Mouse (Mus musculus): ENCODE data around the gene Epn3.
A peak's percentile ranks its signal among the peaks of the same experiment; 100 is the strongest.

The Epn3 gene

GRCm38 (mm10) chr11:94498093-94498996 is 1.4 kb downstream of the Epn3 start:
- no peak for DNase-seq (ENCODE audit: low spot score in 2 of 2)

GRCm38 (mm10) chr11:94495415-94495814 is 4.4 kb downstream of the Epn3 start:
- no peak for DNase-seq (ENCODE audit: low spot score in 2 of 2)

- no peak for DNase-seq (ENCODE audit: low spot score in 2 of 2)
Measured at GRCm38 (mm10) chr11:94491749-94492099, 8.1 kb downstream of the Epn3 start.

- no peak for DNase-seq (ENCODE audit: low spot score in 2 of 2)
Measured at GRCm38 (mm10) chr11:94491035-94491748, 8.6 kb downstream of the Epn3 start.

- DNase-seq (ENCODE audit: low spot score in 2 of 2) = no peak
Measured at GRCm38 (mm10) chr11:94489745-94490144, 10.0 kb downstream of the Epn3 start.

- DNase-seq (ENCODE audit: low spot score in 2 of 2) = no peak
Measured at GRCm38 (mm10) chr11:94488767-94489533, 10.8 kb downstream of the Epn3 start.

GRCm38 (mm10) chr11:94486001-94486400 is 13.8 kb downstream of the Epn3 start, which contains the start of gene Spata20:
Spata20 (minus strand) TSS chr11:94486179.
- peak; percentile 55 to 75 for DNase-seq (ENCODE audit: low spot score in 2 of 2)

- DNase-seq (ENCODE audit: low spot score in 2 of 2) = no peak
Measured at GRCm38 (mm10) chr11:94485223-94485622, 14.6 kb downstream of the Epn3 start.

GRCm38 (mm10) chr11:94484636-94485035 is 15.1 kb downstream of the Epn3 start:
- no peak for DNase-seq (ENCODE audit: low spot score in 2 of 2)

- no peak for DNase-seq (ENCODE audit: low spot score in 2 of 2)
Measured at GRCm38 (mm10) chr11:94483921-94484320, 15.9 kb downstream of the Epn3 start.

- DNase-seq (ENCODE audit: low spot score in 2 of 2) = no peak
Measured at GRCm38 (mm10) chr11:94483436-94483835, 16.3 kb downstream of the Epn3 start.

- DNase-seq (ENCODE audit: low spot score in 2 of 2) = no peak
Measured at GRCm38 (mm10) chr11:94482738-94483137, 17.0 kb downstream of the Epn3 start.

- no peak for DNase-seq (ENCODE audit: low spot score in 2 of 2)
Measured at GRCm38 (mm10) chr11:94481963-94482362, 17.8 kb downstream of the Epn3 start.

- no peak for DNase-seq (ENCODE audit: low spot score in 2 of 2)
Measured at GRCm38 (mm10) chr11:94480382-94480781, 19.4 kb downstream of the Epn3 start.

GRCm38 (mm10) chr11:94477651-94478050 is 22.1 kb downstream of the Epn3 start:
- DNase-seq (ENCODE audit: low spot score in 2 of 2) = no peak

- DNase-seq (ENCODE audit: low spot score in 2 of 2) = no peak
Measured at GRCm38 (mm10) chr11:94475722-94476121, 24.1 kb downstream of the Epn3 start.

- no peak for DNase-seq (ENCODE audit: low spot score in 2 of 2)
Measured at GRCm38 (mm10) chr11:94474544-94474910, 25.2 kb downstream of the Epn3 start.

- peak; percentile 43 to 45 for DNase-seq (ENCODE audit: low spot score in 2 of 2)
Measured at GRCm38 (mm10) chr11:94473707-94474543, 25.8 kb downstream of the Epn3 start, which contains the start of gene Cacna1g. Cacna1g (minus strand) TSS chr11:94474198.

- no peak for DNase-seq (ENCODE audit: low spot score in 2 of 2)
Measured at GRCm38 (mm10) chr11:94472916-94473706, 26.7 kb downstream of the Epn3 start.

GRCm38 (mm10) chr11:94472585-94472915 is 27.2 kb downstream of the Epn3 start:
- no peak for DNase-seq (ENCODE audit: low spot score in 2 of 2)

Measured in spleen, postnatal 14 days (tissue).